Mouse (Mus musculus) heart, postnatal 36 days (tissue): Measurements from ENCODE around the gene Kirrel. TPM values are rescaled to one million over a fixed set of nuclear protein-coding genes. Genes with fewer than 3 reads are reported as not detected.

Experiments used
- DNase-seq, 2 experiments: peaks; one replicate each; pipeline ENCODE4 v3.0.0; 2021 to 2022
- intact Hi-C: fragments of 180-260 bp; cut with DNase I; formaldehyde crosslinking; loops from one replicate; pipeline ENCODE4 v1.15.1; 2025
- total RNA-seq, 2 experiments: library from RNA; stranded (reverse); gene quantifications; 2 replicates each; pipeline ENCODE4 v1.2.3; 2021

The Kirrel gene
- 1 to 10 TPM; 6.8 to 7.6 TPM for total RNA-seq

DNA sequence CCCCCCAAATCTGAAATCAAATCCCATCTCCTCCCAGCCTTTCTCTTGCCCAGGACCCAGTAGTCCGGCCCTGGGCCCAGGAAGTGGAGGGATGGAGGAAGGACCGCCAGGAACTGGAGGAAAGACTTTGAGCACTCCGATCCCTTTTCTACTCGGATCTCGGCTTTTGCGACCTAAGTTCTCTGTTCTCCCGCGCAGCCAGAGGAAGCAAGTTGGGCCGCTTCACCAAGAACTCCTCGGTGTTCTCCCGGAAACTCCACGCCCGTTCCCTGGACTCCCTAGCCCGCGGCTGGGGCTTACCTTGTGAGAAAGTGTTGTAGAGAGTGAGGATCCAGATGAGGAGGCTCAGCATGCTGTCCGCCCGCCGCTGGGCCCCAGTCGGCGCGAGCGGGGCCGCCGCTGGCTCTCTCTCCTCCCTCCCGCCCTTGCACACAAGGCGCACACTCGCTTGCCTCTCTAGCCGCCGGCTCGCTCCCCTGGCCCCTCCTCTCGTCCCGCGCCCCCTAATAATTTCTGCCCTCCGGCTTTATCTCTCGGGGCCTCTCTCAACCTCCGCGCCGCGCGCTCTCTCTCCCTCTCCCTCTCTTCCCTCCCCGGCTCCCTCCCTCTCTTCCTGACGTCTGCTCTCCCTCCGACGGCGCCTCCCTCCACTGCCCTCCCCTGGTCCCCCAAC is at the start of gene Kirrel:
Gene Kirrel (minus strand): TSS at position 652 of the 673 bp plus-strand sequence.
- DNase-seq, result peak; percentile 71 to 79
- intact Hi-C loops, result no loop called here

DNA sequence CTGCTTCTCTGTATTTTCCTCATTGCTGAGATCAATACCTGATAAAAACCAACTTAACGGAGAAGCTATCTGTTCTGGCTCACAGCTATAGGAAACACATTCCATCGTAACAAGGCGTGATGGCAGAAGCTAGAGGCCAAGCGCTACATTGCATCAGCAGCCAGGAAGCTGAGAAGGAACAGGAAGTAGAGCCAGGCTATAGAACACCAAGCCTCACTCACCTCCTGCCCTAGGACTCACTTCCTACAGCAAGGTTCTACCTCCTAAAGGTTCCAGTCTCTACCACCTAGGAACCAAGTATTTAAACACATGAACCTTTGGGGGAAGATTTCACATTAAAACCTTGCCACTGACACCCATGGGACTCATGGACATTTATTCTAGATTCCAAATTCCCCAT is 49.1 kb upstream of the Kirrel start:
- intact Hi-C loops, result no loop called here
- DNase-seq, result no peak

DNA sequence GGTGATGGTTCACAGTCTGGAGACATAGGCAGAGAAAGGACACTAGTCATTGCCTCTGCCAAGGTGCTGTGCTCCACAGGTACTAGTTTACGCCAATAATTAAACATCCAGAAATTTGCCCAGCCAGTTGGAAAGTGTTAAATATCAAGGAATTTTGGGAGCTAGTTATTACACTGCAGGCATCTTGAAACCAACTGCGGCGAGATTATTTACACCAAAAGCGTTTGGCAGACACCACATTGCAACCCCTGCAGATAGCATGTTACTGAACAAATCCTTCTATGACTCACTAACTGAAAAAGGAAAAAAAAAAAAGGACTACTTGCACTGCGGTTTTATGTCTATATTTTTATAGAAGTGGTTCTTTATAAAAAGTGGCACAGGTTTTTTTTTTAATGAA is 47.8 kb upstream of the Kirrel start:
- no peak for DNase-seq
- intact Hi-C loops, result no loop called here

DNA sequence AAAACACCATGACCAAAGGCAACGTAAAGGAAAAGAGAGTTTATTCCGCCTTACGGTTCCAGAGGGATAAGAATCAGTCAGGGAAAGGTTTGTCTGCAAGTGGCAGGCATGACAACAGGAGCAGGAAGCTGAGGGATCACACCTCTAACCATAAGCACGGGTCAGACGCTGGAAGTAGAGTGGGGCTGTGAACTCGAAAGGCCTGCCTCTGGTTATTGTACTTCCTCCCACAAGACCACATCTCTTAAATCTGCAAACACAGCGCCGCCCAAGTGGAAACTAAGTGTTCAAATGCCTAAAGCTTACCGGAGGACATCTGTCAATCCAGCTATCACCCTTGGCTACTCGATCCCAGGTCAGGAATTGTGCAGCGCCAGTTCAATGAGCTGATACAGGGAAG is 40.6 kb upstream of the Kirrel start:
- intact Hi-C loops, result no loop called here
- no peak for DNase-seq

DNA sequence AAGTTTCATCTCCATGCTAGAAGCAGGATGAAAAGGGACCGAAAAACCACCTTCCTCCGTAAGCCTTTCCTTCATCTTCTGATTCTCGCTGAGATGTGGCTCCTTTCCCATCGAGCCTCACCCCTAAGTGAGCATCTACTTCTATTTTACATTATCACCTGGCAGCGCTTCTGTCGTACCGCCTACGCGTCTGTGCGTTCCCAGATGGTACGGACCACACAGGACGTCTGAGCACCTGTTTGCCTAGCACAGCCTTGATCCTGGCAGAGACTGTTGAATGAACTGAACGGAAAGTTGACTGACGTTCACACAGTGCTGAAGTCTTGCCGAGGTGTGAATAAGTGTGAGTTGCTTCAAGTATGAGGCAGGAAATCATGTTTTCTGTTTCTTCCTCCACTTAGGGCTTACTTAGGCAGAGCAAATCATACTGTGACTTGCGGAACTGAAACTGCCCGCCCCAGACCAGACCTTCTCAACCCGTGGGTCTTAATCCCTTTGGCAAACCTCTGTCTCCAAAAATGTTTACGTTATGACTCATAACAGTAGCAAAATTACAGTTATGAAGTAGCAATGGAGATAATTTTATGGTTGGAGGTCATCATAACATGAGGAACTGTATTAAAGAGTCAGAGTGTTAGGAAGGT is 39.8 kb upstream of the Kirrel start:
- intact Hi-C loops, result no loop called here
- DNase-seq, result no peak

DNA sequence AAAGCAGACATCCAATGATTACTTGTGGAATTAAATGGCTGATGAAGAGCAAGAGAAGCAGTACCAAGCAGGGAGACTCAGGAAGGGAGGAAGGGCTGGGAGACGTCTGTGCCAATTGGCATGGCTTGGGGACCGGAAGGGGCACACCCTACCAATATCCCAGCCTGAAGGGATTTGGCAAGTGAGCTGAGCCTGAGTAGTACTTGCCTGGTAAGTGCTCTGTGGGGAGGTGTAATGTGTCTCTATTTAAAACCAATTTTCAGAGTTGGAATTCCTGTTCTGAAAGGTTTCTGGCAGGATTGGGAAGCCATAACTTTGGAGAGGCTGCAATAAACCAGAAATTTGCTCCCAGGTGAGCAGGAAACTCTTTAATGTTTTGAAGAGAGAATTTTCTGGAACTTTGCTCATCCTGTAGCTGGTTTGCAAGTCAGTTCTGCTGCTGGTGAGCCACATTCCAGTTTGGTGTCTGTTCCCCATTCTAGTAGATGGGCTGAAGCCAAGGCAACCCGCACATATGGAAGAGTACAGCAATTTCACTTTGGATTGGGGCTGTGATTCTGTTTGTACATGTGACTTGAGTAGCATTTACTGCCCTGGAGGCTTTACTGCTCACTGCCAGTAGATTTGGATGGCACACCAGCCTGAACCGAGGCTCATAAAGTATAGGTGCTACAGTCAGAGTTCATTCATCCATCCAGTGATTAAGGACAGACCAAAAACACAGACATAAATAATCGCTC is 32.0 kb upstream of the Kirrel start:
- intact Hi-C loops, result no loop called here
- no peak for DNase-seq

DNA sequence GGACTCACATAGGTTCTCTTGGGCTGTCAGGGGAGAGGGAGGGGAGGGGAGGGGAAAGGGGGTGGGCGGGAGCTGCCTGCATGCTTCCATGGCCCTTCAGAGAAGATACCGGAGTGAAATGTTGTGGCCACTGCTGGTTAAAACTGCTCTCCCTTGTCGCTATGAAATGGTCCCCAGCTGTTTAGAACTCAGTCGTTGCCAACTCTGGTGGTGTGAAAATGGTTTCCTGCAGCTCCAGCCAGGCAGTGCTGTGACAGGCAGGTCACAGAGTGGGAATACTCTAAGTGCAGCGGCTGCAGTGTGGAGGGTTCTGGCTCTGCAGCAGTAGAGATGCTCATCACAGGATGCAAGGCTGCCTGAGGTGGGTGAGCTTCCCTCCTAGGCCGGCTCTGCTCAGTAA is 22.1 kb upstream of the Kirrel start:
- intact Hi-C loops, result no loop called here
- peak in 1 of 2 experiments; percentile 3 for DNase-seq

DNA sequence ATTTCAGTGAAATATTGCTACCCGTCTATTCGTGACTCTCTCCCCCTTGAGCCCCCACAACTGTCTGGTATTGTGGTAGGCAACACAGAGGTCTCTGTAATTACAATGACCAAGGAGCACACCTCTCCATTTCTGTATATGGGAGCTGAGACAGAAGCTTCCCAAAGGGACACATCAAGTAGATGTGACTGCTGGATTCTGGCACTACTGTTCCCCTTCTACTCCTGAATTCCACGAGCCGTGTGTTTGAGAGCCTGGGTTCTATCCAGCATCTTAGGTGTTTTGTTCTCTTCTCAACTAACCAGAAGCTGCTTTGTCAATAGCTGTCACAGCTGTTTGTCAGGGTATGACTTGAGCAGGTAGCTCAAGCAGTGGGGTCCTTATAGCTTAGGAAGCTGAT is 20.5 kb upstream of the Kirrel start:
- intact Hi-C loops, result no loop called here
- no peak for DNase-seq

DNA sequence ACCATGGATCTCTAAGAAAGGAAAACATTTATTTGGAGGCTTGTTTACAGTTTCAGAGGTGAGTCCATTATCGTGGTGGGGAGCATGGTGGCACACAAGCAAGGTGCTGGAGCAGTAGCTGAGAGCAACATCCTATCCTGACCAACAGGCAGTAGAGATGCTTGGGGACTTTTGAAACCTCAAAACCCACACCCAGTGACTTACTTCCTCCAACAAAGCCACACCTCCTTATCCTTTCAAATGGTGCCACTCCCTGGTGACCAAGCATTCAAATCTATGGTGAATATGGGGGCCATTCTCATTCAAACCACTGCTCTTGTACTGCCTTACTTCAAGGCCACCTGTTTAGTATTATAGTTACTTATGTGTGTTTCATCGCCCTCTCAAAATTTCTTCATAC is 20.0 kb upstream of the Kirrel start:
- intact Hi-C loops, result no loop called here

DNA sequence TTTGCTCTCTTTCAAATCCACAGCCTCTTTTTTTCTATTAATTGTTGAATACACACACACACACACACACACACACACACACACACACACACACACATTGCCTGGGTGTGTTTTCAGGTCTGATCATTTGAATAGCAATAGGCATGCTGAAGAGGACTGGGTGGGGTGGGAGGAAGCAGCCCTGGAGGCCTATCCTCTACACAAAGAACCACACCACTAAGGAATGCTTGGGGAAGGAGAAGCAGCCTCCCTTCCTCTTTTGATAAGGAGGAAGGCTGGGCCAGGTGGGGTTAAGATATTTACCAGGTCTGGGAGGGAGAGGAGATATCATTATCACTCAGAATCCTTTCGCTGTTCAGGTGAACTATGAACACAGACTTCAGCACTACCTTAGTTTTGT is 19.2 kb upstream of the Kirrel start:
- intact Hi-C loops, result no loop called here

More for the DNA sequence above, 20.0 kb upstream of the Kirrel start:
- DNase-seq, result no peak

DNA sequence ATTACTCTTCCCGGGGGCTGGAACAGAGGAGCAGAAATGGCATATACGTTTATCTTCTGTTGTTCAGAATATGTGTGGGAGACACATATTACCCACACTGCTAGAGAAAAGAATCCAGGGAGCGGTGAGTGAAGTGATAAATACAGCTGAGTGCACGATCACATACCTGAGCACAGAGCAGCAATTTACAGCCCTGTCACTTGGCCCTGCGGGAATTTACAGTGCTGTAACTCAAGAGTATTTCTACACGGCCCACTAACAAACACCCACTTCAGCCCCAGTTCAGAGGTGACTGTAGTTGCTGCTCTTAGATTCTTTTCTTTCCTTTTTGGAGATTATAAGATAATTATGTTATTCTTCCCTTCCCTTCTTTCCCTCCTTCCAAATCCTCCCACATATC is 18.8 kb upstream of the Kirrel start:
- DNase-seq, result no peak
- intact Hi-C loops, result no loop called here

More for the DNA sequence above, 19.2 kb upstream of the Kirrel start:
- no peak for DNase-seq

DNA sequence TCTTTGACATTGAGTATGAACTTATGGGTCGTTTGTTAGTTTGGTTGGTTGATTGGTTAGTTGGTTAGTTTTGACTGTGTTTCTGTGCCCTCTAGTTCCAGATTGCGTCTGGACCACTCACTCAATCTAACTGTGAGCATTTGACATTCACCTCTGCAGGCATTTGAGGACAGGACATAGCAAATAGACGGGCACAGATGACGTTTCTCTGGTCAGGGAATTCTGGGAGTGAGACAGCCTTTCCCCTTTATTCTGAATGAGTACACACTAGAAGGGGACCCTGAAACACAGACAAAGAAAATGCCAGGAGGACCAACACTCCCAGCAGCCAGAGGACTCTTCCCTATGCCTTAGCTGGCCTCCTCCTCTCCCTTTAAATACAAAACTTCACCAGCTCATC is 2.1 kb upstream of the Kirrel start:
- intact Hi-C loops, result no loop called here
- DNase-seq, result no peak

DNA sequence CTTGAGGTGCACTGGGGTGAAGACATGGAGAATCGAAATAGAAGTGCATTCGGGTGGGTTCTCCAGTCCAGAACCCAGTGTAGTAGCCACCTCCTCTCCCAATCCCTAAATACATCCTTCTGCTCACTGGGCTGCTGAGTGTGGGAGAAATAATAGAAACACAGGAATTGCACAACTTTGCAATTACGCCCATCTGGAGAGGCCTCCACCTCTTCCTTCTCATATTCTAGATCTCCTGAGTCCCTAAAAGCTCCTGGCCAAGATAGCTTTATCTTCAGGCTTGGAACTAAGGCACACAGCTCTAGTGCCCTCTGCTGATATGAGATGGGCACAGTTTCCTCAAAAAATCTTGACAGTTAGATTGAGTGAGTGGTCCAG is 880 bp upstream of the Kirrel start:
- DNase-seq, result peak in 1 of 2 experiments; percentile 28

DNA sequence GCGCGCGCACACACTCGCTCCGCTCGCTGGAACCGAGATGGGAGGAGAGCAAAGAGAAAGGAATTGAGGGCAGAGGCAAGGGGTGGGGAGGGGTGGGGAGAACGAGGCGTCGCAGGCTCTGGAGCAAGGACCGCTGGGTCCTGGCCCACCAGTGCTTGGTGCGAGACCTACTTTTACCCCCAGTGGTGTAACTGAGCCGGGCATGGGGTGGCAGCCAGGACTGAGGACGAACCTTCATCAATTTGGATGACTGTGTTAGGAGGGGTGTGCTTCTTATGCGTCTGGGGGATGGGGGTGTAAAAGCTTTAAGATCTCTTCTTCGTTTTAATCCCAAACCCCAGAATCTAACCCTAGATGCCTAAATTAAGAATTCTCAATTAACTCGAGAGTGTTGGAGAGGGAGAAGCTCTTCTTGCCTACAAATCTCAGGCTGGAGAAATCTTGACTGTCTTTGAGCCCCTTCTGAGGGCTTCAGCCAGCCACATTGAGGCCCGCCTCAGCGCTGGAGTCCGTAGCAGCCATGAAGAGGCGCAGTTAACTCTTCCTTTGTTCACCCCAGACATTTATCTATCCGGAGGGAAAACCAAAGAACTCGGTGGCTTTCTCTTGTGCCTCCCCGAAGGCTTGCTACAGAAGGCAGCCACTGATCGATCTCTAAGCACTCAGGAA is 356 bp upstream of the Kirrel start:
- intact Hi-C loops, result loop anchor here (1.0 kb wide), 2 partner anchors 85 to 142 kb away; no protein-coding TSS in a partner anchor
- no peak for DNase-seq

More for the DNA sequence above, 880 bp upstream of the Kirrel start:
- intact Hi-C loops, result loop anchor here (1.0 kb wide), 2 partner anchors 85 to 142 kb away; no protein-coding TSS in a partner anchor

DNA sequence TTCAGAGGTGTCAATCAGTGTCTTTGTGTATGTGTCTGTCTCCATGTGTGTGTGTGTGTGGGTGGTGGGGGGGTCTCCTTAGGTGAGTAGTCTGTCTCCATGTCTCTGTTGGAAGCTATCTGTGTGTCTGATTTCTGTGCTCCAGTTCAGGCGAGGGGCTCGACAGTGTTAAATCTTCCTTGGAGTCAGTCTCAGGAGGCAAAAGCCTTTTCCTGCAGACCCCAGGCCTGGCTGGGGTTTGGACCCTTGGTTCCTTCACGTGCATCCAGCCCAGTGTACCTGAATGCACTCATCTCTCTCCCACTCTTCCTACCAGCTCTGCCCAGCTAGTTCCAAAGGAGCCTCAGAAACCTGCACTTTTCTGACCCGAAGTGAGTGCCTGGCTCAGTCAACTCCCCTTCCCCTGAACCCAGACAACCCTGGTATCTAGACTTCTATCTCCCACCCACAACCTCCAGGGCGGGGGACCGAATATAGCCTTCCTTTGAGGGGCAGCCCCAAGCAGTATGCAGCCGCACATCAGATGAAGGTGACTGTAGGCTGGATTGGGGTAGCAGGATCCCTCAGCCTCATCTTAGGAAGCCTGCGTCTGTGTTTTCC is 961 bp downstream of the Kirrel start:
- no peak for DNase-seq
- intact Hi-C loops, result loop anchor here (2.0 kb wide), 1 partner anchor 21 kb away; no protein-coding TSS in a partner anchor

DNA sequence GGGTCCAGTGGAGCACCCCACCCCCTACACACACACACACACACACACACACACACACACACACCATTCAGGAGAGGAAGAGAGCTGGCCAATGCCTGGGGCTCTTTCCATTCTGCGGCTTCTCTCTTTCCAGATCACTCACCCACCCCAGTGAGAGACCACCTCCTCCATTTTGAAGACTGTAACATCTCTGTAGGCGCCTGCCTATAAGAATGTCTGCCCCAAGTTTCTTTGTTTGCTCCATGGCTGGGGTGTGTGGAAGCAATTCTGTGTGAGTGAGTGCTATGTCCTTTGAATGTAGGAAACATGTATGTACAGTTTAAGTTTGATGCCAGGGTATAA is 1.5 kb downstream of the Kirrel start:
- intact Hi-C loops, result loop anchor here (2.0 kb wide), 1 partner anchor 20 kb away; no protein-coding TSS in a partner anchor
- no peak for DNase-seq

DNA sequence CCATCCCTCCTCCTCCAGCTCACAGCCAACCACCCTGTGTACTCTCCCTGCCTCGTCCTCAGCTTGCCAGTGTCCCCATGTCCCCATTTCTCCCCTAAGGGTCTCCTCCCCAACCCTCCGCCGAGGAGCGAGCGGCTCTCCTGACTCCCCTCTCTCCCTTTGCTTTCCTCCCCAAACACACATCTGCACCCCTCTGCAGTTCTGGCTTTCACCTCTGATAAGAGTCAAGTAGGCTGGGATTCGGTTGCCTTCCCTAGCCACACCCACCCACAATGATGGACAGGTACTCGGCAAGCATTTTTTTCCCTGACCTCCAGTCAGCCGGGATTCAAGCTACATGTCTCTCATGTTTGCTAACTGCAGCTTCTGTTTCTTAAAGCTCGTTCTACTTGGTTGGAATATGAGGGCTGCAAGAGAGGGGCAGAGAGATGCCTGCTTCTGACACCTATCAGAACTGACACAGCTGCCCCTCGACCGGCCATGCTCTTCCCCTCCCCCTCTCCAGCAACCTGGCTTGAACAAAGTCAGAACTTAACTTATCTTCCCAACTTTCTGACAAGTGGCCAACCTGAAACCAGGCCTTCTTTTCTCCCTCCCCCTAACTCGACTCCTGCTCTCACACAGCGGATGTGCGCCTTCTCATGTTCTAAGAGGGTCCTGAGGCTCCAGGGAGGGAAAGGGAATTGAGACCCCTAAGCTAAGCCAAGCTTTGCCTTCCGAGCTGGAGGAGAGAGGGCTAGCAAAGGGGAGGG is 2.0 kb downstream of the Kirrel start:
- DNase-seq, result no peak

DNA sequence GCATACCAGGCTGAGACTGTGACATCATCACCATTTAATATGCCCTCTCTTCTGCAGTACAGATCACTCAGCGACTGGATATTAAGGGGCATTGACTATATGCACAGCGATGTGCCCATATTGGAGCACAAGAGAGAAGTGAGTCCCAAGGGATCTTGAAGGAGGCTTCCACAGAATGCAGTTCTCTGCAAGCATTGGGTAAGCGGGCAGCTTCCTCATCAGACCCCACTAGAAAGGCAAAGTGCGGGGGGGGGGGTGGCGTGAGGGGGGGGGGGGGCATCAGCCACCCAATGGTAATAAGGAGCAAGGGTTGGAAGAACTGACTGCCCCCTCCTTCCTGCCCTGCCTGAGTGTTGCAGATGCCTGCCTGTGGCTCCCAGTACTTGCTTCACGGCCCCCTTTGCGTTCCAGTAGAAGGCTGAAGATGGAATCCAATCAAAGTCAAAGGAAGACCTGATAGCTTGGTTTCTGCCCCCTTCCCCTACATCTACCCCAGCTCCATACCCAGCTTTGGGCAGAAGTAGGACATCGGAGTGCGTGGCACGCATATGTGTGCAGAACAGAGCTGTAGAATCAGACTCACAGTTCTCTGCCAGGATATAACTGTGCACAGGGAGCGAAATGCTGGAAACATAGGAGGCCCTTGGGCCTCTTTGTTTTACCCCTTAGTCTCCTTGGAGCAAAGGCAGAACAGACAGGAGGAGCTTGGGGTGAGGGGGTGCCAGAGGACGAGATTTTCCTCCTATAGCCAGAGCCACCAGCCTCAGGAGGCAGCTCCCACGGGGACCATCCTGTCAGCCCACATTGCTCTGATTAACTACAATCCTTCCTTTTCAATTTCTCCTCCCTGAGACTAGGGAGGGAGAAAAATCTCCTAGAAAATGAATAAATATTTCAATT is 3.1 kb downstream of the Kirrel start:
- intact Hi-C loops, result loop anchor here (2.0 kb wide), 1 partner anchor 19 kb away; no protein-coding TSS in a partner anchor
- no peak for DNase-seq

More for the DNA sequence above, 2.0 kb downstream of the Kirrel start:
- intact Hi-C loops, result loop anchor here (2.0 kb wide), 1 partner anchor 20 kb away; no protein-coding TSS in a partner anchor
